Mouse (Mus musculus) heart, embryonic 11.5 days (tissue): ENCODE measurements around the gene Zkscan7. TPM values are rescaled to one million over a fixed set of nuclear protein-coding genes. Genes with fewer than 3 reads are reported as not detected.
"Not testable (repeated sequence)": the region's sequence is repeated elsewhere in the genome, so short reads cannot be mapped to it uniquely, and the experiment has no call there.

Experiments
- ATAC-seq: fragments of 200-750 bp; cut with Nextera tagmentation; replicated peaks from 2 replicates; pipeline ENCODE4 v1.8.0; 2017; ENCODE audit warnings: moderate library complexity; ENCODE audit not compliant: insufficient number of reproducible peaks, low FRiP score, low TSS enrichment
- H3K27ac ChIP-seq: fragments of 300-500 bp; sonication (generic); 2 replicates; pipeline ENCODE4 v1.5.1; 2014; ENCODE audit warnings: mild to moderate bottlenecking, low read depth, low read length
- H3K27me3 ChIP-seq: fragments of 300-500 bp; sonication (generic); 2 replicates; pipeline ENCODE4 v1.6.1; 2014; ENCODE audit warnings: mild to moderate bottlenecking, low read length, mixed read lengths; ENCODE audit not compliant: control insufficient read depth, insufficient read depth
- H3K36me3 ChIP-seq: fragments of 300-500 bp; sonication (generic); 2 replicates; pipeline ENCODE4 v1.6.1; 2014; ENCODE audit warnings: mild to moderate bottlenecking, low read length, moderate library complexity, mixed read lengths; ENCODE audit not compliant: control insufficient read depth, insufficient read depth
- H3K4me1 ChIP-seq: fragments of 300-500 bp; sonication (generic); 2 replicates; pipeline ENCODE4 v1.6.1; 2014; ENCODE audit warnings: low read length; ENCODE audit not compliant: control insufficient read depth, insufficient read depth
- H3K4me2 ChIP-seq: fragments of 300-500 bp; sonication (generic); 2 replicates; pipeline ENCODE4 v1.6.1; 2014; ENCODE audit warnings: mild to moderate bottlenecking, moderate library complexity
- H3K4me3 ChIP-seq: fragments of 300-500 bp; sonication (generic); 2 replicates; pipeline ENCODE4 v1.5.1; 2014; ENCODE audit warnings: low read depth, low read length
- H3K9ac ChIP-seq: fragments of 300-500 bp; sonication (generic); 2 replicates; pipeline ENCODE4 v1.6.1; 2014; ENCODE audit warnings: mild to moderate bottlenecking, low read depth, low read length, moderate library complexity
- H3K9me3 ChIP-seq: fragments of 300-500 bp; sonication (generic); replicated peaks from 2 replicates; pipeline ENCODE4 v1.6.1; 2016; ENCODE audit warnings: low read length; ENCODE audit not compliant: control insufficient read depth
- WGBS: fragments of 180-500 bp; shearing (Covaris S2); extraction: QIAGEN DNeasy Blood & Tissue Kit; methylation state at CpG from one replicate; pipeline ENCODE4 v1.1.7; 2014; ENCODE audit not compliant: insufficient replicate concordance; 5-methylcytosine and 5-hydroxymethylcytosine counted together
- polyA plus RNA-seq: library from polyadenylated mRNA; unstranded; fragments of >200 nt; fragmentation: Nextera tagmentation; extraction: Ambion mirVana; gene quantifications from 2 replicates; pipeline ENCODE4 v1.2.1, GENCODE M21; 2014

Zkscan7 gene
- polyA plus RNA-seq, result 1.3 and 1.7 TPM in 2 replicates

DNA sequence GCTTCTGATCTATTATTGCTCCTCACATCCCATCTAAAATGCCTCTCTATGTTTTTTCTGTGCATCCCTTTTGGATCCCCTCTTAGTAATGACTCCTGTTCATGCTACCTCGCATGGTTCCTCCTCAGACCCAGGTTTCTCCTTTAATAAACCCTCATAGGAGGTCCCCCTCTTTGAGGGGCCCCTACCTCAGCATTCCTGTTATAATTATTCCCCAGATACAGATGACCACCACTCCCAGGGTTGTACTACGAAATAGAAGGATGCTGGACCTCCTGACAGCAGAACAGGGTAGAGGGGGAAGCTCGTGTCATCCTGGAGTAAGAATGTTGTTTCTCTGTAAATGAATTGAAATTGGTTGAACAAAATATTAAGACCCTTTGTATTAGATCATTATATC is at the start of gene Zkscan7:
TSS of gene Zkscan7 (plus strand) at position 301 of the 400 bp plus-strand sequence.
- H3K9ac ChIP-seq, result peak within 1 kb of the TSS; percentile 90; the same call in 1 of the 2 replicates

DNA sequence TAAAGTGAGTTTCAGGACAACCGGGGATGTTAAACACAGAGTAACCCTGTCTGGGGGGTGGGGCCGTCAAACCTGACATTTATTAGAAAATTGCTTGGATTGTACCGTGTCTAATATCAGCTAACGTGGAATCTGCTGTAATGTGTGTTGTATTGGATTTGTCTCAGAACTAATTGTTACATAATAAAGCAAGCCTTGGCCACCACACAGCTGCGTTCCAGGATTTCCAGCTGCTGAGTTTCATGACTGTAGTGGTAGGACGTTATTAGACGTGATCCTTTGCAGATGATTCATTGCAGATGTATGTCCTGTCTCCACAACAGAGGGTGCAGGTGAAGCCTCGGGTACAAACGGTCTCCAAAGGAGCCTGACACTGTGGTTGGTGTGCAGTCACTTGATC is 49.4 kb upstream of the Zkscan7 start:
- no peaks in the 10 kb centered on the region for H3K4me1 ChIP-seq
- no peak overlapping the region for H3K4me2 ChIP-seq
- no peaks in the 10 kb centered on the region for H3K36me3 ChIP-seq
- no peak for ATAC-seq
- WGBS, result 76% methylated on average over 9 of the region's 9 CpGs
- no peaks in the 10 kb centered on the region for H3K27me3 ChIP-seq
- no peak overlapping the region for H3K9ac ChIP-seq
- H3K4me3 ChIP-seq, result no peak overlapping the region
- no peak overlapping the region for H3K27ac ChIP-seq
- H3K9me3 ChIP-seq, result no peaks in the 10 kb centered on the region

More for the DNA sequence above, at the start of gene Zkscan7:
- ATAC-seq, result no peak
- Histone ChIP-seq H3K9me3 (no peaks in the 10 kb centered on the region; the same call in 1 of the 2 replicates), H3K27ac (no peak within 1 kb of the TSS), H3K27me3 (no peaks in the 10 kb centered on the region), H3K4me1 (no peaks in the 10 kb centered on the region), H3K36me3 (no peaks in the 10 kb centered on the region), H3K4me2 (peak within 1 kb of the TSS; percentile 91), H3K4me3 (peak within 1 kb of the TSS; percentile 77)
- WGBS, result 77% methylated on average over 3 of the region's 3 CpGs

DNA sequence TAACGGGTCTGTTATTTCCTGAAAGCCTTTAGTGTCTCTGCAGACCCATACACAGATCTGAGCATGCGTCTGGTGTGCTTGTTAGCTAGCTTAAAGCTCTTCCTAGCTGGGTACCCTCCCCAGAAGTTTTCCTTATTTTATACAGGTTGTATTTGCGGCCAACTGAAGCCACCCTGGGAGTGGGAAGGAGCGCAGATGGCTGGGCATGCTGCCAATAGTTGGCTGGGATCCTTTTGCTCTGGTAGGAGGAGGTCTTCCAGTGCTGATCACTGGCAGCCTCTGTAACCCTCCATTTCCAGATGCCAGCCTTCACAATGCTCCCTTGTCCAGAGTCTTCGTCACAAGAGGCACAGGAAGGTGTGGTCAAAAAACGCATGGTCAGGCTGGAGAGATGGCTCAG is 48.7 kb upstream of the Zkscan7 start:
- ATAC-seq, result no peak

DNA sequence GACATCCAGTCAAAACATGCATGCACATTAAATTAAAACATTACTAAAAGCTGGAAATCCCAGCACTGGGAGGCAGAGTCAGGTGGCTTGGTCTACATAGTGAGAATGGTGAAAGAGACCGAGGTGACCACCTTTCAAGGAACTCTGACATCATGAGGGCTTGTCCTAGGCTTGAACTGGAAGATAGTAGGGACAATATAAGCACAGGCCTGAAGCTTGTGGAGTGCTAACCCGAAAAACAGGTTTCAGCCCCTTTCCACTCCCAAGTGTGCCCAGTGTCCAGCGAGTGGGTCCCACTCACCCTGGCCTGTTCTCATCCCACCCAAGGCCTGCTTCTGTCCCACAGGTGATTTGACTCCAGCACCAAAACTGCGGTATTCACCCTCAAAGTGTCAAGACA is 48.3 kb upstream of the Zkscan7 start:
- 76% methylated on average over 4 of the region's 4 CpGs for WGBS
- H3K4me3 ChIP-seq, result no peak overlapping the region
- no peak overlapping the region for H3K27ac ChIP-seq
- H3K36me3 ChIP-seq, result no peaks in the 10 kb centered on the region
- no peaks in the 10 kb centered on the region for H3K4me1 ChIP-seq
- H3K4me2 ChIP-seq, result no peak overlapping the region
- H3K9ac ChIP-seq, result no peak overlapping the region
- H3K27me3 ChIP-seq, result no peaks in the 10 kb centered on the region
- no peaks in the 10 kb centered on the region for H3K9me3 ChIP-seq
- ATAC-seq, result no peak

More for the DNA sequence above, 48.7 kb upstream of the Zkscan7 start:
- Histone ChIP-seq H3K4me1 (no peaks in the 10 kb centered on the region), H3K4me2 (no peak overlapping the region), H3K9me3 (no peaks in the 10 kb centered on the region), H3K27ac (no peak overlapping the region), H3K9ac (no peak overlapping the region), H3K36me3 (no peaks in the 10 kb centered on the region), H3K27me3 (no peaks in the 10 kb centered on the region), H3K4me3 (no peak overlapping the region)
- WGBS, result 60% methylated on average over 6 of the region's 6 CpGs

DNA sequence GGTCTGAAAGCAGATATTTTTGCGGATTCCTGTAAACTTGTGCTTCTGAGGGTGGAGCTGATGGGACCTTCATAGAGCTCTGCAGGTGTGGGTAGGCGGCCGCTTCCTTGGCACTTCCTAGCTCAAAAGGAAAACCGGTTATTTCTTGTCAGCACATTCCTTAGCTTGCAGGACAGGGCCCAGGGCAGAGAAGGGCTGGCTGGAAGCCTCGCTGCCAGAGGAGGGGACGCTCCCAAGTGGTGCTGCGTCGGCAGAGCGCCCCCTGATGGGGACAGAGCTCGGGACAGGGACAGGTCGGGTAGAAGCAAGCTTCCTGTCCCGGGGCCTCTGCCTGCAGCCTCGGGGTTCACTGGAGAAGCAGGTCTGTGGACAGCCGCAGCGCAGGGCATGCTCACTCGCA is 47.8 kb upstream of the Zkscan7 start:
- no peak for ATAC-seq
- Histone ChIP-seq H3K4me3 (no peak overlapping the region), H3K27me3 (no peaks in the 10 kb centered on the region), H3K9me3 (no peaks in the 10 kb centered on the region), H3K36me3 (no peaks in the 10 kb centered on the region), H3K9ac (no peak overlapping the region), H3K27ac (no peak overlapping the region), H3K4me2 (peak overlapping the region; percentile 52), H3K4me1 (no peaks in the 10 kb centered on the region)
- WGBS, result 22% methylated on average over 16 of the region's 16 CpGs

DNA sequence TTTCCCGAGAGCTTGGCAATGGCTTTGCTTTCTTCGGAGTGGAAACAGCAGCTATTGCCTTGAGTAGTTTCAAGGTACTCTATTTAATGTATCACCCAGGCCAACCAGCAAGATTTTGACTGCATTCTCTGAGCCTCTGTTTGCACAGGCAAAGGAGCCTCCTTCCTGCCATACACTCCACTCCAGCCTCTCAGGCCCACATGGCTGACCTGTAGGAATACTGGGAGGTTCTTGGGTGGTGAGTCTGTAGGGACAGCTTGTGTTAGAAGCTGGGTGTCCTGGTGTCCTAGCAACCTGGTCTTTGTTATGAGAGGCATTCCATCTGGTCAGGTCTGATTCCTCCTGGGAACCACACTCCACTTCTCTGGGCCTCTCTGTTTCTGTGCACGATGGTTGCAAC is 41.7 kb upstream of the Zkscan7 start, which contains the start of gene Gm35549:
TSS of gene Gm35549 (minus strand) at position 276 of the 400 bp plus-strand sequence.
- WGBS, result 76% methylated on average over 3 of the region's 3 CpGs
- ATAC-seq, result no peak
- no peaks in the 10 kb centered on the region for H3K9me3 ChIP-seq

DNA sequence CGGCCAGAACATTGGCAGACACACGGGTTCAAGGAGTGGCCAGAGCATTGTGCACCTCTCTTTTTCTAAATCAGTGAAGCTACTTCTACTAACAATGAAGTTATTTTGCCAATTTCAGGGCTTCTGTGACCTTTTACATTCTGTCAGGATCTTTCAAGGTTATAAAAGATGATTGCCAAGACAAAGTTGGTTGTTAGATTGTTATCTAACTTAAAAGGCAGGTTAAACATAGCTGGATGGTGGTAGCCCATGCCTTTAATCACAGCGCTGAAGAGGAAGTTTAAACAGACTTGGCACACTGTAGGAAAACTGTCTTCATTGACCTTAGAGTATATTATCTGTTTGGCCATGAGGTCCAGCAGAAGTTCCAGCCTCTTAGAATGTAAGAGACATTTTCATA is 39.9 kb upstream of the Zkscan7 start:
- ATAC-seq, result no peak
- H3K4me2 ChIP-seq, result no peak overlapping the region
- no peaks in the 10 kb centered on the region for H3K27me3 ChIP-seq
- H3K27ac ChIP-seq, result no peak overlapping the region
- no peaks in the 10 kb centered on the region for H3K4me1 ChIP-seq
- H3K36me3 ChIP-seq, result peaks cover 18% of the 10 kb centered on the region
- H3K9me3 ChIP-seq, result no peaks in the 10 kb centered on the region; the same call in 1 of the 2 replicates
- no peak overlapping the region for H3K4me3 ChIP-seq
- WGBS, result 75% methylated on average over 3 of the region's 3 CpGs
- H3K9ac ChIP-seq, result no peak overlapping the region

More for the DNA sequence above, 41.7 kb upstream of the Zkscan7 start, which contains the start of gene Gm35549:
- H3K4me2 ChIP-seq, result no peak within 1 kb of the TSS
- no peak within 1 kb of the TSS for H3K4me3 ChIP-seq
- no peak within 1 kb of the TSS for H3K9ac ChIP-seq
- H3K4me1 ChIP-seq, result no peaks in the 10 kb centered on the region
- peaks cover 3% of the 10 kb centered on the region for H3K36me3 ChIP-seq
- no peaks in the 10 kb centered on the region for H3K27me3 ChIP-seq
- no peak within 1 kb of the TSS for H3K27ac ChIP-seq

DNA sequence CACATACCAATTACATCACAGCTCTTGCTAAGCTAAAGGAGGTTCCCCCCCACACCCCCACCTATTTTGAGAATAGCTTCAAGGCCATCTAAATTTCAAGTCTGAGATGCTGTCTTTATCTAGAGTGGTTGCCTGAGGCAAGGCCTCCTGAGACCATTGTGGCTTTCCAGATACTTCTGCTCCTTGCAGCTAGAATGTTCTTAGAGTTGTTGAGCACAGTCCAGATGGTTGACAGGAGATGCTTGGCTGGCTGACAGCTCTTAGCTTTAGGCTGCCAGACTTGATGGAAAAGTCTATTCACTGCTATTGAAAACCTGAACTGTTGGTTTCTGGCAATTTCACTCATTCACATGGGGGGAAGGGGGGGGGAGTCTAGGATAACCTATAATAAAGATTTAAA is 39.3 kb upstream of the Zkscan7 start:
- peaks cover 19% of the 10 kb centered on the region for H3K36me3 ChIP-seq
- no peak overlapping the region for H3K4me3 ChIP-seq
- H3K27ac ChIP-seq, result no peak overlapping the region
- no peaks in the 10 kb centered on the region; the same call in 1 of the 2 replicates for H3K9me3 ChIP-seq
- no peak for ATAC-seq
- H3K4me2 ChIP-seq, result no peak overlapping the region
- H3K27me3 ChIP-seq, result no peaks in the 10 kb centered on the region
- no peaks in the 10 kb centered on the region for H3K4me1 ChIP-seq
- H3K9ac ChIP-seq, result no peak overlapping the region

DNA sequence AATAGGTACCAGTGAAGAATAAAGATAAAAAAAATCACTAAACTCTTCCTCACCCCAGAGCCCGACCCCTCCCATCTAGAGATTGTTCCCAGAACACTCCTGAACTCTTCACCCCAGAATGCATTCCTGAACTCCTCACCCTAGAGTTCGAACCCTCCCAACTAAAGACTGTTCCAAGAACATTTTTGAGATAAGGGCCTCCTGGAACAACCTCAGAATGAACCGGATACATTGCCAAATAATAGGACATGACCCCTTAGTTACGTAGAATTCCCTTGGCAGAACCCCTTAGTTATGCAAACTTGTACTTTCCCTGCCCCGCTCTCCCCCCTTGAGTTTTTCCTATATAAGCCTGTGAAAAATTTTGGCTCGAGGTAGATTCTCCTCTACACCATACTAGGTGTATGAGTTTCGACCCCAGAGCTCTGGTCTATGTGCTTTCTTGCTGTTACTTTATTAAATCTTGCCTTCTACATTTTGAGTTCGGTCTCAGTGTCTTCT is 37.6 kb upstream of the Zkscan7 start:
- H3K27ac ChIP-seq, H3K4me3 ChIP-seq, H3K4me2 ChIP-seq, H3K9ac ChIP-seq, H3K27me3 ChIP-seq, H3K9me3 ChIP-seq, H3K4me1 ChIP-seq, ATAC-seq: not testable (repeated sequence)
- peaks cover 32% of the 10 kb centered on the region for H3K36me3 ChIP-seq
- 85% methylated on average over 6 of the region's 8 CpGs for WGBS
